ENCODE assay signal across 9 mouse cellular contexts in genomic region chr11:117059981-117060705, GRCm38 (mm10). TPM values are rescaled to one million over a fixed set of nuclear protein-coding genes. Genes with fewer than 3 reads are reported as not detected.
DNase-seq lines count a peak whose midpoint lies in the region; ATAC-seq and TF ChIP-seq lines count a peak whose summit lies in the region.
"Had no signal": no experiment of that assay in that cellular context is flagged by ENCODE, and none has a peak within 500 bp of the region (broad histone marks: within the 10 kb centered on the region; RNA-seq: fewer than 3 reads in every experiment).

No protein-coding gene starts in this region.

- H3K27ac ChIP-seq in lung, embryonic 14.5 days (ENCODE audit: low read depth): no peak overlapping the region
- peak overlapping the region; percentile 72 for H3K27ac ChIP-seq in forebrain, embryonic 11.5 days (ENCODE audit: low read depth, low read length)
- H3K27ac ChIP-seq in neural tube, embryonic 15.5 days (replicated peaks): peak overlapping the region; percentile 68
- H3K27ac ChIP-seq: left cerebral cortex, adult 2 months had no signal

- H3K36me3 ChIP-seq in lung, embryonic 14.5 days (ENCODE audit: insufficient read depth): no peaks in the 10 kb centered on the region
- H3K36me3 ChIP-seq in forebrain, embryonic 11.5 days (ENCODE audit: control insufficient read depth, insufficient read depth, low read length): no peaks in the 10 kb centered on the region
- H3K36me3 ChIP-seq in neural tube, embryonic 15.5 days: no peaks in the 10 kb centered on the region

- no peak overlapping the region for H3K4me3 ChIP-seq in lung, embryonic 14.5 days (ENCODE audit: low read depth, low read length)
- H3K4me3 ChIP-seq in forebrain, embryonic 11.5 days (ENCODE audit: low read depth, low read length): no peak overlapping the region
- H3K4me3 ChIP-seq in neural tube, embryonic 15.5 days (replicated peaks): no peak overlapping the region
- H3K4me3 ChIP-seq: left cerebral cortex, adult 2 months had no signal

- no peak for ATAC-seq in lung, embryonic 14.5 days (ENCODE audit: insufficient read depth)
- no peak for ATAC-seq in forebrain, embryonic 11.5 days (replicated peaks; ENCODE audit: low FRiP score)
- no peak for ATAC-seq in neural tube, embryonic 15.5 days (ENCODE audit: low FRiP score)
- no peak for ATAC-seq in frontal cortex, adult (ENCODE audit: low TSS enrichment)

- H3K4me1 ChIP-seq in lung, embryonic 14.5 days (ENCODE audit: insufficient read depth): no peaks in the 10 kb centered on the region
- H3K4me1 ChIP-seq in forebrain, embryonic 11.5 days (replicated peaks; ENCODE audit: control insufficient read depth, insufficient read depth, low read length): peaks cover 9% of the 10 kb centered on the region
- peaks cover 37% of the 10 kb centered on the region for H3K4me1 ChIP-seq in neural tube, embryonic 15.5 days

- H3K9me3 ChIP-seq in lung, embryonic 14.5 days (ENCODE audit: low read depth, low read length): no peaks in the 10 kb centered on the region
- H3K9me3 ChIP-seq in forebrain, embryonic 11.5 days (ENCODE audit: control insufficient read depth, low read length): no peaks in the 10 kb centered on the region
- H3K9me3 ChIP-seq in neural tube, embryonic 15.5 days (replicated peaks): no peaks in the 10 kb centered on the region

- no peak for TF ChIP-seq CTCF in lung, embryonic 14.5 days (IDR thresholded peaks at IDR 0.05; ENCODE audit: low read depth)

- peak overlapping the region; percentile 33 for H3K4me2 ChIP-seq in lung, embryonic 14.5 days
- H3K4me2 ChIP-seq in forebrain, embryonic 11.5 days (ENCODE audit: low read depth, low read length, severe bottlenecking): peak overlapping the region; percentile 25
- H3K4me2 ChIP-seq in neural tube, embryonic 15.5 days: peak overlapping the region; percentile 29

- no peak for DNase-seq in lung, embryonic 14.5 days
- DNase-seq in lung, postnatal 36 days: no peak
- DNase-seq in forebrain, embryonic 11.5 days (ENCODE audit: low spot score): peak; percentile 73
- peak; percentile 53 to 63 for DNase-seq in layer of hippocampus, postnatal 10 days (ENCODE audit: low spot score in 2 of 2)
- DNase-seq in spleen, postnatal 4 days (ENCODE audit: low spot score in 2 of 2): no peak
- no peak for DNase-seq in left cerebral cortex, adult 8-10 months (ENCODE audit: low spot score in 2 of 2)

- WGBS in lung, embryonic 14.5 days: 14% methylated on average over 19 of the region's 19 CpGs
- 3% methylated on average over 19 of the region's 19 CpGs for WGBS in forebrain, embryonic 11.5 days
- WGBS in neural tube, embryonic 15.5 days: 3% methylated on average over 19 of the region's 19 CpGs

- no peak overlapping the region for H3K9ac ChIP-seq in lung, embryonic 14.5 days
- H3K9ac ChIP-seq in forebrain, embryonic 11.5 days (ENCODE audit: low read length): 0 out of 2 replicates have a peak overlapping the region, but pooled peaks have one; percentile 2
- H3K9ac ChIP-seq in neural tube, embryonic 15.5 days (replicated peaks): peak overlapping the region; percentile 24; the same call in 1 of the 2 replicates

- H3K27me3 ChIP-seq in lung, embryonic 14.5 days (ENCODE audit: insufficient read depth, low read length): no peaks in the 10 kb centered on the region
- no peaks in the 10 kb centered on the region; the same call in 1 of the 2 replicates for H3K27me3 ChIP-seq in forebrain, embryonic 11.5 days (ENCODE audit: control insufficient read depth, insufficient read depth, low read length)
- H3K27me3 ChIP-seq in neural tube, embryonic 15.5 days (replicated peaks): peaks cover 3% of the 10 kb centered on the region

RNA-seq across cellular contexts. Expression of gene Sec14l1, which starts 54.8 kb away (rescaled TPM):
- polyA plus RNA-seq in lung, embryonic 14.5 days (2014; fragmentation: Nextera tagmentation; extraction: Ambion mirVana): 44.3 and 46.2 TPM in 2 replicates
- polyA plus RNA-seq in forebrain, embryonic 11.5 days (2014; fragmentation: Nextera tagmentation; extraction: Ambion mirVana): 36.8 and 40.6 TPM in 2 replicates
- total RNA-seq in layer of hippocampus, postnatal 10 days (2021): 100 to 1,000 TPM; 151 to 152 TPM
- 52.0 and 52.1 TPM in 2 replicates for polyA plus RNA-seq in neural tube, embryonic 15.5 days (2015; fragmentation: Nextera tagmentation; extraction: Ambion mirVana)
- 100 to 1,000 TPM; 236 to 279 (median 240) TPM for total RNA-seq in left cerebral cortex, adult 8-10 months (2022)

Comparison
In these comparisons a context has a peak if more than half of its experiments do, and no peak if none do; other contexts are left out.
1. DNase-seq: peak in forebrain, embryonic 11.5 days (single experiment) and layer of hippocampus, postnatal 10 days (2 of 2); none in lung, embryonic 14.5 days (single experiment), lung, postnatal 36 days (single experiment), spleen, postnatal 4 days (0 of 2) and left cerebral cortex, adult 8-10 months (0 of 2).
2. Peak in every context shown above with its lines, with median percentiles within 50 percentile points of each other: H3K4me2 ChIP-seq.